Mouse (Mus musculus) kidney, adult 11 months (tissue): ENCODE results near the gene Cmss1.

Experiments
- DNase-seq: peaks from one replicate; pipeline ENCODE4 v3.0.0; 2022

Cmss1 gene

GRCm38 (mm10) chr16:57606444-57607227 lies at the start of gene Cmss1:
Gene Cmss1 (minus strand): TSS chr16:57606864.
- DNase-seq: peak; percentile 69

- peak; percentile 64 for DNase-seq
Measured at GRCm38 (mm10) chr16:57649888-57650287, 43.2 kb upstream of the Cmss1 start.

GRCm38 (mm10) chr16:57641346-57641885 lies 34.8 kb upstream of the Cmss1 start:
- no peak for DNase-seq

- no peak for DNase-seq
Measured at GRCm38 (mm10) chr16:57634766-57635165, 28.1 kb upstream of the Cmss1 start.

GRCm38 (mm10) chr16:57634191-57634590 lies 27.5 kb upstream of the Cmss1 start:
- DNase-seq: peak; percentile 41

- no peak for DNase-seq
Measured at GRCm38 (mm10) chr16:57611768-57612167, 5.1 kb upstream of the Cmss1 start.

GRCm38 (mm10) chr16:57601031-57601430 lies 5.6 kb downstream of the Cmss1 start:
- DNase-seq: no peak

- DNase-seq: no peak
Measured at GRCm38 (mm10) chr16:57597295-57597957, 9.2 kb downstream of the Cmss1 start.

GRCm38 (mm10) chr16:57593422-57594157 lies 13.1 kb downstream of the Cmss1 start:
- peak; percentile 6 for DNase-seq

- DNase-seq: no peak
Measured at GRCm38 (mm10) chr16:57585201-57585600, 21.5 kb downstream of the Cmss1 start.

GRCm38 (mm10) chr16:57582008-57582407 lies 24.7 kb downstream of the Cmss1 start:
- DNase-seq: peak; percentile 51

GRCm38 (mm10) chr16:57580041-57580440 lies 26.6 kb downstream of the Cmss1 start:
- DNase-seq: peak; percentile 19

- DNase-seq: no peak
Measured at GRCm38 (mm10) chr16:57577519-57577918, 29.1 kb downstream of the Cmss1 start.

- no peak for DNase-seq
Measured at GRCm38 (mm10) chr16:57575764-57576388, 30.8 kb downstream of the Cmss1 start.

GRCm38 (mm10) chr16:57573831-57574230 lies 32.8 kb downstream of the Cmss1 start:
- DNase-seq: no peak

- DNase-seq: no peak
Measured at GRCm38 (mm10) chr16:57570789-57571311, 35.8 kb downstream of the Cmss1 start.

GRCm38 (mm10) chr16:57568648-57569404 lies 37.8 kb downstream of the Cmss1 start:
- no peak for DNase-seq

GRCm38 (mm10) chr16:57566215-57566614 lies 40.4 kb downstream of the Cmss1 start:
- DNase-seq: no peak

- DNase-seq: no peak
Measured at GRCm38 (mm10) chr16:57564807-57565206, 41.9 kb downstream of the Cmss1 start.

- DNase-seq: no peak
Measured at GRCm38 (mm10) chr16:57563453-57563852, 43.2 kb downstream of the Cmss1 start.

- DNase-seq: no peak
Measured at GRCm38 (mm10) chr16:57560185-57560584, 46.5 kb downstream of the Cmss1 start.

- no peak for DNase-seq
Measured at GRCm38 (mm10) chr16:57558258-57558657, 48.4 kb downstream of the Cmss1 start.
